Mouse (Mus musculus) forebrain, embryonic 14.5 days (tissue): ENCODE data around the gene Esrrg. TPM values are rescaled to one million over a fixed set of nuclear protein-coding genes. Genes with fewer than 3 reads are reported as not detected.

Source experiments
- ATAC-seq: fragments of 200-750 bp; cut with Nextera tagmentation; 2 replicates; pipeline ENCODE4 v1.8.0; 2017; ENCODE audit warnings: mild to moderate bottlenecking, moderate library complexity
- DNase-seq: peaks from one replicate; pipeline ENCODE4 v3.0.0-alpha.2; 2015; ENCODE audit warnings: low spot score
- H3K27ac ChIP-seq: fragments of 300-500 bp; sonication (generic); 2 replicates; pipeline ENCODE4 v1.5.1; 2014; ENCODE audit warnings: low read depth, mild to moderate bottlenecking, control low read depth, low read length, moderate library complexity
- H3K27me3 ChIP-seq: fragments of 300-500 bp; sonication (generic); replicated peaks from 2 replicates; pipeline ENCODE4 v1.6.1; 2014; ENCODE audit warnings: low read length, control low read depth, mixed read lengths; ENCODE audit not compliant: control insufficient read depth, insufficient read depth
- H3K36me3 ChIP-seq: fragments of 300-500 bp; sonication (generic); 2 replicates; pipeline ENCODE4 v1.6.1; 2014; ENCODE audit warnings: low read length, control low read depth; ENCODE audit not compliant: control insufficient read depth, insufficient read depth
- H3K4me1 ChIP-seq: fragments of 300-500 bp; sonication (generic); 2 replicates; pipeline ENCODE4 v1.6.1; 2014; ENCODE audit warnings: antibody characterized with exemption, low read length, control low read depth; ENCODE audit not compliant: control insufficient read depth, insufficient read depth
- H3K4me2 ChIP-seq: fragments of 300-500 bp; sonication (generic); 2 replicates; pipeline ENCODE4 v1.6.1; 2014; ENCODE audit warnings: mild to moderate bottlenecking, control low read depth, low read length
- H3K4me3 ChIP-seq: fragments of 300-500 bp; sonication (generic); 2 replicates; pipeline ENCODE4 v1.5.1; 2014; ENCODE audit warnings: low read depth, low read length, control low read depth
- H3K9ac ChIP-seq: fragments of 300-500 bp; sonication (generic); 2 replicates; pipeline ENCODE4 v1.6.1; 2014; ENCODE audit warnings: mild to moderate bottlenecking, low read length, control low read depth, moderate library complexity
- H3K9me3 ChIP-seq: fragments of 300-500 bp; sonication (generic); replicated peaks from 2 replicates; pipeline ENCODE4 v1.6.1; 2016; ENCODE audit warnings: low read length, control low read depth, mixed read lengths; ENCODE audit not compliant: control insufficient read depth
- WGBS: fragments of 180-500 bp; shearing (Covaris S2); extraction: QIAGEN DNeasy Blood & Tissue Kit; methylation state at CpG from one replicate; pipeline ENCODE4 v1.1.7; 2014; 5-methylcytosine and 5-hydroxymethylcytosine counted together
- polyA plus RNA-seq: library from polyadenylated mRNA; unstranded; fragments of >200 nt; fragmentation: Nextera tagmentation; extraction: Ambion mirVana; gene quantifications from 2 replicates; pipeline ENCODE4 v1.2.1, GENCODE M21; 2014

Esrrg gene
- polyA plus RNA-seq, 1 experiment from 2014 or later, result 9.8 TPM

- ATAC-seq (no peak), DNase-seq (no peak)
- Histone ChIP-seq H3K36me3 (no peaks in the 10 kb centered on the region), H3K4me1 (no peaks in the 10 kb centered on the region), H3K27me3 (no peaks in the 10 kb centered on the region), H3K9me3 (no peaks in the 10 kb centered on the region), H3K9ac (no peak overlapping the region), H3K27ac (no peak overlapping the region), H3K4me2 (no peak overlapping the region), H3K4me3 (no peak overlapping the region)
- WGBS, result 93% methylated on average over 8 of the region's 8 CpGs
Observed at GRCm38 (mm10) chr1:187631486-187631885, 22.9 kb downstream of the Esrrg start.

- DNase-seq, result no peak
- Histone ChIP-seq H3K4me2 (no peak overlapping the region), H3K4me1 (no peaks in the 10 kb centered on the region), H3K27me3 (no peaks in the 10 kb centered on the region), H3K9me3 (no peaks in the 10 kb centered on the region), H3K36me3 (no peaks in the 10 kb centered on the region), H3K27ac (no peak overlapping the region), H3K9ac (no peak overlapping the region), H3K4me3 (no peak overlapping the region)
- 88% methylated on average over 8 of the region's 8 CpGs for WGBS
- no peak for ATAC-seq
Observed at GRCm38 (mm10) chr1:187645258-187645657, 36.7 kb downstream of the Esrrg start.

GRCm38 (mm10) chr1:187648551-187648950 is 40.0 kb downstream of the Esrrg start:
- Histone ChIP-seq H3K9me3 (no peaks in the 10 kb centered on the region), H3K4me2 (no peak overlapping the region), H3K27me3 (no peaks in the 10 kb centered on the region), H3K36me3 (no peaks in the 10 kb centered on the region), H3K27ac (no peak overlapping the region), H3K9ac (no peak overlapping the region), H3K4me1 (peaks cover 4% of the 10 kb centered on the region; the same call in 1 of the 2 replicates), H3K4me3 (no peak overlapping the region)
- 91% methylated on average over 8 of the region's 8 CpGs for WGBS
- no peak for DNase-seq
- ATAC-seq, result no peak

- no peak overlapping the region for H3K4me2 ChIP-seq
- peaks cover 4% of the 10 kb centered on the region; the same call in 1 of the 2 replicates for H3K4me1 ChIP-seq
- H3K9ac ChIP-seq, result no peak overlapping the region
- ATAC-seq, result no peak
- no peaks in the 10 kb centered on the region for H3K27me3 ChIP-seq
- no peak for DNase-seq
- H3K36me3 ChIP-seq, result no peaks in the 10 kb centered on the region
- H3K27ac ChIP-seq, result no peak overlapping the region
- H3K4me3 ChIP-seq, result no peak overlapping the region
- H3K9me3 ChIP-seq, result no peaks in the 10 kb centered on the region
- 52% methylated on average over 5 of the region's 5 CpGs for WGBS
Observed at GRCm38 (mm10) chr1:187649871-187650270, 41.3 kb downstream of the Esrrg start.

- Histone ChIP-seq H3K9me3 (no peaks in the 10 kb centered on the region), H3K27ac (no peak overlapping the region), H3K9ac (peak overlapping the region; percentile 84), H3K36me3 (no peaks in the 10 kb centered on the region), H3K4me1 (peaks cover 4% of the 10 kb centered on the region; the same call in 1 of the 2 replicates), H3K4me2 (peak overlapping the region; percentile 95), H3K4me3 (peak overlapping the region; percentile 52), H3K27me3 (no peaks in the 10 kb centered on the region)
- DNase-seq (peak; percentile 44), ATAC-seq (peak; percentile 46)
- 9% methylated on average over 24 of the region's 24 CpGs for WGBS
Observed at GRCm38 (mm10) chr1:187650786-187651687, 42.4 kb downstream of the Esrrg start.

- Histone ChIP-seq H3K4me1 (peaks cover 4% of the 10 kb centered on the region; the same call in 1 of the 2 replicates), H3K27me3 (no peaks in the 10 kb centered on the region), H3K4me3 (peak overlapping the region; percentile 52), H3K4me2 (peak overlapping the region; percentile 95), H3K27ac (no peak overlapping the region), H3K9me3 (no peaks in the 10 kb centered on the region), H3K9ac (peak overlapping the region; percentile 84), H3K36me3 (no peaks in the 10 kb centered on the region)
- ATAC-seq, result peak; percentile 83
- under 1% methylated on average over 47 of the region's 47 CpGs for WGBS
- DNase-seq, result peak; percentile 71
Observed at GRCm38 (mm10) chr1:187651688-187652241, 43.2 kb downstream of the Esrrg start.

- H3K4me1 ChIP-seq, result peaks cover 4% of the 10 kb centered on the region; the same call in 1 of the 2 replicates
- peak overlapping the region; percentile 52 for H3K4me3 ChIP-seq
- no peak overlapping the region for H3K27ac ChIP-seq
- DNase-seq (no peak), ATAC-seq (peak; percentile 33)
- no peaks in the 10 kb centered on the region for H3K27me3 ChIP-seq
- H3K4me2 ChIP-seq, result peak overlapping the region; percentile 95
- H3K9me3 ChIP-seq, result no peaks in the 10 kb centered on the region
- WGBS, result 17% methylated on average over 7 of the region's 7 CpGs
- H3K36me3 ChIP-seq, result no peaks in the 10 kb centered on the region
- H3K9ac ChIP-seq, result no peak overlapping the region; the same call in 1 of the 2 replicates
Observed at GRCm38 (mm10) chr1:187652445-187652844, 43.9 kb downstream of the Esrrg start.

GRCm38 (mm10) chr1:187653390-187653789 is 44.8 kb downstream of the Esrrg start:
- Histone ChIP-seq H3K27me3 (no peaks in the 10 kb centered on the region), H3K27ac (no peak overlapping the region), H3K4me1 (peaks cover 4% of the 10 kb centered on the region; the same call in 1 of the 2 replicates), H3K4me3 (no peak overlapping the region), H3K4me2 (no peak overlapping the region), H3K9ac (no peak overlapping the region), H3K9me3 (no peaks in the 10 kb centered on the region), H3K36me3 (no peaks in the 10 kb centered on the region)
- ATAC-seq (no peak), DNase-seq (no peak)
- WGBS, result 62% methylated on average over 9 of the region's 9 CpGs

- no peaks in the 10 kb centered on the region for H3K36me3 ChIP-seq
- DNase-seq, result peak; percentile 36
- H3K4me2 ChIP-seq, result no peak overlapping the region
- H3K4me3 ChIP-seq, result no peak overlapping the region
- H3K27me3 ChIP-seq, result no peaks in the 10 kb centered on the region
- H3K4me1 ChIP-seq, result peaks cover 10% of the 10 kb centered on the region
- no peak overlapping the region for H3K9ac ChIP-seq
- no peak for ATAC-seq
- no peaks in the 10 kb centered on the region for H3K9me3 ChIP-seq
- WGBS, result 61% methylated on average over 9 of the region's 9 CpGs
- no peak overlapping the region for H3K27ac ChIP-seq
Observed at GRCm38 (mm10) chr1:187660963-187661362, 52.4 kb downstream of the Esrrg start.
